Mouse (Mus musculus): ENCODE measurements around the gene Qk. TPM values are rescaled to one million over a fixed set of nuclear protein-coding genes. Genes with fewer than 3 reads are reported as not detected.
A peak's percentile ranks its signal among the peaks of the same experiment; 100 is the strongest.

Qk gene
- polyA plus RNA-seq, 1 experiment from 2014 or later, result 34.5 TPM

DNA sequence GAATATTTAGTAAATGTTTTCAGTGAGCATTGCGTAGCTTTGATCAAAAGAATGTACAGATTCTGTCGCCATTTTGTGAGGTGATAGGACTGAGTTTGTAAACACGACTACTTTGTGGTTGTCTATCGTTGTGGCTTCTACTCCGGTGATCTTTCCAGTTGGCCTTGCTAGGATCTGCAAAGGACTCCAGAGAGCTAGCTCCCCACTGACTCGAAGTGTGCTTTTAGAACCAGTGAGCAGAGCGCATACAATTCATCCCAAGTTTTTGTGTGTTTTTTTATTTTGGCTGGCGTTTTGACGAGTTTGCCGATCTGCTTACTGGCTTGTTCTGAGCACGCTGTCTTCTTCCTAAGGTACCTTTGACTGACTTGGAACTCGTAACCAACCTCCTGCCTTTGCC, 16.9 kb upstream of the Qk start:
- Histone ChIP-seq H3K4me2 (peak overlapping the region; percentile 71; the same call in 1 of the 2 replicates), H3K27ac (peak overlapping the region; percentile 89), H3K36me3 (replicated peaks) (no peaks in the 10 kb centered on the region), H3K9ac (no peak overlapping the region), H3K27me3 (replicated peaks) (no peaks in the 10 kb centered on the region), H3K4me1 (peaks cover 24% of the 10 kb centered on the region), H3K9me3 (no peaks in the 10 kb centered on the region), H3K4me3 (no peak overlapping the region)
- no peak for ATAC-seq (replicated peaks)
- 62% methylated on average over 12 of the region's 12 CpGs for WGBS

DNA sequence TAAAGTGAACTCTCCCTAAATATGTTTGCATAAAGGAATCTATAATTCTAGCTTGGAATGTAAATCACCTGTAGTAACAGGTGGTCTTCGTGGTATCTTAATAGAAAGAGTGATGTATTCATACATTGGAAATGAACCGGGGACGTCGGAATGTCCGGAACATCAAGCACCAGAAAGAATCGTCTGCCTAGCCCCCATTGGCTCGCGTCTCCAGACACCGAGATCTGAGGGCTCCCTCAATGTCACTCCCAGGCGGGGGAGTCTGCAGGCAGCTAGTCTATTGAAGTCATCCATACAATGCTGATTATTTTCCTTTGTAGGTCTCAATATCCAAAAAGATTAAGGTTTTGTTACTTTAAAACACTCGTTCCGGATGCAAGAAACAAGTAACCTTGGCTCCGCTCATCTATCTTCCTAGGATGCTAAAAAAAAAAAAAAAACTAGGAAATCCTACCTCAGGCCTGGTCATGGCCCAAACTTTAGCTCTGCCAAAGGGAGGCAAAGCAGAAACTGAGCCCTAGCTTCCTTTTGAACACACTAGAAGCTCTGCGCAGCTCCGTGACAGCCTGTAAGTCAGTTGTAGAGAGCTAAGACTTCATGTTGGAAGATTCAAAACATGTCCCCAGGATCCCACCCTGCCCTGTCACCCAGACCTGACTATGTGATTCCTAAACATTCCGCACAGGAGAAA, 16.3 kb upstream of the Qk start:
- no peaks in the 10 kb centered on the region for H3K9me3 ChIP-seq
- 7% methylated on average over 16 of the region's 16 CpGs for WGBS
- no peaks in the 10 kb centered on the region for H3K27me3 ChIP-seq (replicated peaks)
- no peaks in the 10 kb centered on the region for H3K36me3 ChIP-seq (replicated peaks)
- H3K4me2 ChIP-seq, result peak overlapping the region; percentile 71
- H3K27ac ChIP-seq, result peak overlapping the region; percentile 89
- H3K4me1 ChIP-seq, result peaks cover 24% of the 10 kb centered on the region
- H3K4me3 ChIP-seq, result peak overlapping the region; percentile 48
- H3K9ac ChIP-seq, result peak overlapping the region; percentile 63
- ATAC-seq (replicated peaks), result peak; percentile 72

DNA sequence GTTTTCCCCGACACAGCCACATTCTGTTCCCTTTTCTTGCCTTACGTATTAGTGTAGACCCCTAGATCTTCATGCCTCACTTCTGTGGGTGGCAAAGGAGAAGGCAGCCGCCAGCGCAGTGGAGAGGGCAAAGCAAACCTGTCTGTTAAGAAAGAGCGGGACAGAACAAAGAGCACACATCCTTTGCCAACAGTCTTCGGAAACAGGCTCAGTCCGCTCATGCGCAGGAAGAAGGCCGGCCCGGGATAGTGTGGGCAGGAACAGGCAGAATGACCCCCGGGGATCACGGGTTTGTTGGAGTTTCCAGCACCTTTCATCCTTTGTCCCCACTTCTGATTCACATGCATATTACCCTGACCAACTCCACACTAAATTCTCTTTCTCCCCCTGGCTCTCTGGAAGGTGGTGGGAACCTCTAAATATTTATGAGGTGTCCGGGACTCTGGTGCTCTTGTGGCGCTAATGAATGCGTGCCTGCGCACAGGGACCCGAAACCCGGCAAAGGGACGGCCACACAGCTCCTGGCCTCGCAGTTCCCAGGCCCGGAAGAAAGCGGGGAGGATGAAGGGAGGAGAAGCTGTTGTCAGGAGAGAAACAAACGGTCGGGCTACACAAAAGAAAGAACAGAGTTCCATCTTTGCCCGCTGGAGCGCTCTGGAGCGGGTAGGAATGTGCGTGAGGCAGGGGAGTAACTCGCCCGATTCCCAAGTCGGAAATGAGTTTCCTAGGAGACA, 15.5 kb upstream of the Qk start:
- peak; percentile 94 for ATAC-seq (replicated peaks)
- Histone ChIP-seq H3K27me3 (replicated peaks) (no peaks in the 10 kb centered on the region), H3K9ac (peak overlapping the region; percentile 63), H3K36me3 (replicated peaks) (no peaks in the 10 kb centered on the region), H3K4me1 (peaks cover 24% of the 10 kb centered on the region), H3K9me3 (no peaks in the 10 kb centered on the region), H3K4me2 (peak overlapping the region; percentile 71), H3K4me3 (peak overlapping the region; percentile 48), H3K27ac (peak overlapping the region; percentile 89)
- under 1% methylated on average over 31 of the region's 31 CpGs for WGBS

DNA sequence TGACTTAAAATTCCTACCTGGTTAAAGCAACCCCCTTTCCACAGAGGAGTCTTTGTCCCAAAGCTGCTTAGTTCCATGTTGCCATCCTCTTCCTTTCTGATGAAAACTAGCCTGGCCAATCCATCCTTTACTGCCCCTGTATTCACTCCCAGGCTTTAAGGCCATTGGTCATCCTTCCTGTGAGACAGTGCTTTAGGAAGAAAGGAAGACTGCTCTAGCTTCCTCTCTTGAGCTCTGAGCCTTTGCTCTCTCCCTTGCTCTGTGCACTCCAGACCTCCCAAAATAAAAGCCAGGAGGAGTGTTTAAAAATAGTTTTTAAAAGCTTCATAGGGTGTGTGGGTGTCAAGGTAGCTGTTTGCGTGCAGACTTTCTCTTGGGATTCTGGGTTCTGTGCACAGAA, 14.8 kb upstream of the Qk start:
- Histone ChIP-seq H3K27me3 (replicated peaks) (no peaks in the 10 kb centered on the region), H3K4me3 (peak overlapping the region; percentile 48), H3K9ac (peak overlapping the region; percentile 63), H3K27ac (peak overlapping the region; percentile 89), H3K9me3 (no peaks in the 10 kb centered on the region), H3K36me3 (replicated peaks) (no peaks in the 10 kb centered on the region), H3K4me1 (peaks cover 24% of the 10 kb centered on the region), H3K4me2 (peak overlapping the region; percentile 71)
- peak; percentile 11; the same call in 1 of the 2 replicates for ATAC-seq (replicated peaks)
- 0% methylated on average over 1 of the region's 1 CpGs for WGBS

DNA sequence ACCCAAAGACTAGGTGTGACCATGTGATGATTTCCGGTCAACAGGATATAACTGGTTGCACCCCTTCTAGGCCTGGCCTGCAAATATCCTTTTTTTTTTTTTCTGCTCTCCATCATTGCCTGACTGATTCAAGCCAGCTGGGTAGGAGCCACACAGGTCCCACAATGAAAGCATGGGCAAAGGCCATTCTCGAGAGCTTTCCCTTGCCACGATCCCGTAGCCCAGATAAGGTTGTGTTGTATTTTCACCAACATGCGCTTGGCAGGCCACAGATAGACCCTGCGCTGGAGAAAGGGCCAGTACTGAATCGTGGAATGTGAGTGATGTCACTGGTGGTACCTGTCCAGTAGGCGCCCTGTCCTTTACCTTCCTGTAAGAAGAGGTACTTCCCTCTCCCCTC, 13.7 kb upstream of the Qk start:
- Histone ChIP-seq H3K4me1 (peaks cover 24% of the 10 kb centered on the region), H3K4me2 (no peak overlapping the region), H3K9me3 (no peaks in the 10 kb centered on the region), H3K36me3 (replicated peaks) (no peaks in the 10 kb centered on the region), H3K9ac (no peak overlapping the region), H3K27ac (peak overlapping the region; percentile 36), H3K4me3 (no peak overlapping the region), H3K27me3 (replicated peaks) (no peaks in the 10 kb centered on the region)
- WGBS, result 89% methylated on average over 8 of the region's 8 CpGs
- no peak for ATAC-seq (replicated peaks)

DNA sequence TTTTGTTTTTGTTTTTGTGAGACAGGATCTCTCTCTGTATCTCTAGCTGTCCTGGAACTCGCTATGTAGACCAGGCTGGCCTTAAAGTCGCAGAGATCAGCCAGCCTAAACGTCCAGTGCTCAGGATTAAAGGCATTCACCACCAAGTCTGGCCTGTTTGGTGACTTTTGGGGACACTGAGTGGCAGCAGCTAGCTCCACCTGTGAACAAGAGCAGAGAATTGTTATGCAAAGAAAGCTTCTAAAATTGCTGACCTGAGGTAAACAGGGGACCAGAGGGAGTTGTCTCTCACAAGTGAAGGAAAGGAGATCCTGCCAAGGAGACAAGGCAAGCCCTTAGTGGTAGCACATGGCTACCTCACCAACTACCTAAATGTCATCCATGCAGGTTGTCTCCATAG, 12.5 kb upstream of the Qk start:
- Histone ChIP-seq H3K9me3 (no peaks in the 10 kb centered on the region), H3K27me3 (replicated peaks) (no peaks in the 10 kb centered on the region), H3K9ac (no peak overlapping the region), H3K4me1 (peaks cover 24% of the 10 kb centered on the region), H3K36me3 (replicated peaks) (no peaks in the 10 kb centered on the region), H3K27ac (no peak overlapping the region), H3K4me2 (no peak overlapping the region), H3K4me3 (no peak overlapping the region)
- ATAC-seq (replicated peaks), result no peak
- 73% methylated on average over 3 of the region's 3 CpGs for WGBS

DNA sequence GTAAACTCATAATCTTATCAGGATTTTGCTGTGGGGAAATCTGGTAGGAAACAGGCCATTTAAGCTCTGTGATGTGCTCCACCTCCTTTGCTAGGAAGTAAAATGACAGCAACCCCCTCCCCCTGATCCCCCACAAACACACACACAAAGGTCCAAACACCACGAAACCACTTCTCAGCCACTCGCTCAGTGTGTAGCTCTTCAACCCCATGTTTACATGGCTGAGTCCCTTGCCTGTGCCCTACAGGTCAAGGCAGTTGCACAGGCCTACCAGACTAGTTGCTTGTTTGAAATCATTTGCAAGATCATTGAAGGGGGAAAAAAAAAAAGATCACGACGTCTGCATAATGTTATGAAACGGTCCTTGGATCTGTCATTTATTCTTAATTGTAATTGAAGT, 9.8 kb upstream of the Qk start:
- Histone ChIP-seq H3K9ac (no peak overlapping the region), H3K27ac (no peak overlapping the region), H3K4me1 (peaks cover 10% of the 10 kb centered on the region), H3K36me3 (replicated peaks) (no peaks in the 10 kb centered on the region), H3K9me3 (no peaks in the 10 kb centered on the region), H3K4me2 (no peak overlapping the region), H3K27me3 (replicated peaks) (no peaks in the 10 kb centered on the region), H3K4me3 (no peak overlapping the region)
- 71% methylated on average over 5 of the region's 5 CpGs for WGBS
- no peak for ATAC-seq (replicated peaks)

DNA sequence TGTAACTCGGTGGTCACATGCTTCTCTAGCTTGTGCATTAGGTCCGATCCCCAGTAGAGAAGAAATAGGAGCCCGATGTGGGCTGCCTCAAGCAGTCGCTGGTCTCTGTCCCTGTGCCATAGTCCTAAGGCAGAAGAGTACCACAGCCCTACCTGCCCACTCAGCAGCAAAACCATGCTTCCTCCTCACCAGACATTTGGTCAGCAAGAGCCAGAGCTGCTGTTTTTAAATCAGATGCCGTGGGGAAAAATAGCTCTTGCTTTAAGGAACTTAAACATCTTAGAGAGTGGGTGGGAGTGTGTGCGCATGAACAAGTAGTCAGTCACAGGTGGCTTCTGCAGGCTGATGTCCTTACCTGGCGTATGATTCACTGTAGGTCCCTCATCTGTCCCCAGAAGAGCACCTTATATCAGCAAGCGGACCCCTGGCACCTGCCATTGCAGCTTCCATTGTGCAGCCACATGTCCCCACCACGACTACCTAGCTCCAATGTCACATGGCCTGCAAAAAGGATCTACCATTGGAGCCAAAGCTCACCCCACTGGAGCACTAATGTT, 9.0 kb upstream of the Qk start:
- Histone ChIP-seq H3K4me1 (peaks cover 3% of the 10 kb centered on the region; the same call in 1 of the 2 replicates), H3K9me3 (no peaks in the 10 kb centered on the region), H3K4me3 (no peak overlapping the region), H3K27me3 (replicated peaks) (no peaks in the 10 kb centered on the region), H3K4me2 (no peak overlapping the region), H3K27ac (no peak overlapping the region), H3K36me3 (replicated peaks) (no peaks in the 10 kb centered on the region), H3K9ac (no peak overlapping the region)
- ATAC-seq (replicated peaks), result no peak
- 89% methylated on average over 9 of the region's 9 CpGs for WGBS

DNA sequence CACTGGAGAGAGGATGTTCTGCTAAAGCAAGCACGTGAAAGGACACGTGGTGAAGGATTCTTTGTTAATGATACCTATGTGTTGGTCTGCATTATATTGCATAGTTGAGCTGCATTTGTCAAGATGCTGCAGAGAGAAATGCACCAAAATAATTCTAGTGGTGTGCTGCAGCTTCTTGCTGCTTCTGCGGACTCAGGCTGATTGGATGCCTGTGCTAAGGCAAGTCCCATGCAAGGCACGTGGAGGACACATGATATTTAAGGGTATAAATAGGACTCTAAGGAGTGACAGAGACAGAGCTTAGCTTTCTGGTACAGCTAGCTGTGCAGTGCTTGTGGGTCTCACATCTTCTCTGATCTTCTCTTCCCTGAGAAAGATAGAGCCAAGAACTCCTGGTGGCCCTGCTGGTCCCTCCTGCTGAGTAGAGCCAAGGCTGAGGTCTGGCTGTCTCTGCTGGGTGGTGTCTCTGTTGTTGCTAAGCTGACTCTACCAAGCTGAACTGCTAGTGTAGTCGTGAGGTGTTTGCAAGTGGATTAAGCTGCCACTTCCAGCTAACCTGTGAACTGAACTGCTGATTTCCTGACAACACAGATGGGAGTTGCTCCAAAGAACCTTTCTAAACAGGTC, 8.0 kb upstream of the Qk start:
- Histone ChIP-seq H3K4me2 (no peak overlapping the region), H3K36me3 (replicated peaks) (no peaks in the 10 kb centered on the region), H3K9ac (no peak overlapping the region), H3K4me3 (no peak overlapping the region), H3K27ac (no peak overlapping the region), H3K4me1 (no peaks in the 10 kb centered on the region), H3K27me3 (replicated peaks) (no peaks in the 10 kb centered on the region), H3K9me3 (no peaks in the 10 kb centered on the region)
- 75% methylated on average over 5 of the region's 5 CpGs for WGBS
- ATAC-seq (replicated peaks), result no peak

DNA sequence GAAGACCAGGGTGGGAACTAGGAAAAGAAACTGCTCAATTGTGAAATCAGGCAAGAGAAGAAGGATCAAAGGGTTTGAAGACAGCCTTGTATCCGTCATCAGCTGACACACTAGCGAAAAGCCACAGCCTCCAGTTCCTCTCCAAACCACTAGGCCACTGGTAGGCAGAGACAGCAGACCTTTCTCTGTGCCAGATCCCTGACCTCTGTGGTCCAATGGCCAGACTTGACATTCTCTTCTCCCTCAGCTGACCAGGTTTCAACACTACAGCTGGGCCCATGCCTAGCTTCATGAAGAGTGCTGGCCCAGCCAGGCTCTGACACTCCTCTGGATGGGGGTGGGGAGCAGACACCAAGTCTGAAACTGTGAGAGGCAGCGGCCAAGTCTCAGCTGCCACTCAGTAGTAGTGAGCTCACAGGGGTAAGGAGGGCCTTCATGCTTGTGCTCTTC, 7.0 kb upstream of the Qk start:
- Histone ChIP-seq H3K4me3 (no peak overlapping the region), H3K4me2 (no peak overlapping the region), H3K27me3 (replicated peaks) (no peaks in the 10 kb centered on the region), H3K9ac (no peak overlapping the region), H3K9me3 (no peaks in the 10 kb centered on the region), H3K36me3 (replicated peaks) (no peaks in the 10 kb centered on the region), H3K27ac (no peak overlapping the region), H3K4me1 (peaks cover 5% of the 10 kb centered on the region)
- WGBS, result 73% methylated on average over 3 of the region's 3 CpGs
- ATAC-seq (replicated peaks), result no peak

DNA sequence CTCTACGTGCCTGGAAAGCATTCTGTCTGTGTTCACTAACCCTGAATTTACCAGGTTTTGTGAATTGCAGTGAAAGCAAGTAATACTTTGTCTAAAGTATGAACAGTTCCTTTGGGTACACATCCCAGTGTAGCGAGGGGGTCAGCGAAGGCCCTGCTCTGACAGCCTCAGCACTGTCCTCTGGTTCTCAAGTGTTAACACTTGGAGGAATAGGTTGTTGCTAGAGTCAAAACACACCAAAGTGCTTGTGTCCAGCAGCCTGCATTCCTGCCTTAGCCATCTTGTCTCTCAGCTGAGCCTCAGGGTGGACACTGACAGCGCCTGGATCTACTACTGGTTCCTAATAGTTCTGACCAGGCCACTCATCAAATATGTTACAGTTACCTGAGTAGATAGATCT, 6.3 kb upstream of the Qk start:
- no peaks in the 10 kb centered on the region for H3K9me3 ChIP-seq
- ATAC-seq (replicated peaks), result no peak
- no peak overlapping the region for H3K4me2 ChIP-seq
- H3K27ac ChIP-seq, result no peak overlapping the region
- H3K36me3 ChIP-seq (replicated peaks), result no peaks in the 10 kb centered on the region
- WGBS, result 93% methylated on average over 4 of the region's 4 CpGs
- H3K27me3 ChIP-seq (replicated peaks), result no peaks in the 10 kb centered on the region
- H3K4me3 ChIP-seq, result no peak overlapping the region
- no peak overlapping the region for H3K9ac ChIP-seq
- peaks cover 11% of the 10 kb centered on the region for H3K4me1 ChIP-seq

DNA sequence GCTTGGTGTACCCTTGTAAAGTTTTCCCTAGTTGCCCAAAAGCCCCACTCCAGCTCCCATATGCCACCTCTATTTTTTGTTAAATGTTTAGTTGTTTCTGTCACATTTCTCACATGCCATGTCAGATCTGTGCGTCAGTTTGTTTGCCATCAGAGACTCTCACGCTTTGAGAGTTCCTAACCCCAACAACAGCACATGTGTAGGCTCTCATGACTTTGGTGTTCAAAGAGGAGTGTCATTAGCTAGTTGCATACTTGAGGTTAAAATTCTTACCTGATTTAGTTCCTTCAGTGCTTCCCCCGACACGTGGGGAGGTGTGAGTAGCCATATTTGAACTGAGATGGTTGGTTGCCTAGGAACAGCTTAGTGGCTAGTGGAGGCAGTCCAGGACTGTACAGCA, 2.1 kb upstream of the Qk start:
- no peaks in the 10 kb centered on the region for H3K36me3 ChIP-seq (replicated peaks)
- H3K9me3 ChIP-seq, result no peaks in the 10 kb centered on the region
- peak overlapping the region; percentile 47 for H3K4me2 ChIP-seq
- no peaks in the 10 kb centered on the region for H3K27me3 ChIP-seq (replicated peaks)
- H3K9ac ChIP-seq, result peak overlapping the region; percentile 17; the same call in 1 of the 2 replicates
- 54% methylated on average over 4 of the region's 4 CpGs for WGBS
- H3K4me3 ChIP-seq, result no peak overlapping the region
- H3K4me1 ChIP-seq, result peaks cover 12% of the 10 kb centered on the region
- ATAC-seq (replicated peaks), result no peak
- H3K27ac ChIP-seq, result 0 out of 2 replicates have a peak overlapping the region, but pooled peaks have one; percentile 56

All from midbrain, embryonic 15.5 days (tissue).